ENCODE assay signal across 8 mouse cellular contexts in genomic region chr5:131616113-131616876, GRCm38 (mm10).
DNase-seq lines count a peak whose midpoint lies in the region; ATAC-seq and TF ChIP-seq lines count a peak whose summit lies in the region.

No protein-coding gene starts in this region.

- peak; percentile 85 for ATAC-seq in neural tube, embryonic 12.5 days (ENCODE audit: low FRiP score, low read depth)

- H3K4me3 ChIP-seq in kidney, adult 2 months (ENCODE audit: insufficient read depth, low read depth, low read length) = peak overlapping the region; percentile 58
- peak overlapping the region; percentile 36 for H3K4me3 ChIP-seq in neural tube, embryonic 12.5 days

- peak overlapping the region; percentile 55 for H3K9ac ChIP-seq in neural tube, embryonic 12.5 days

- no peak overlapping the region for H3K27ac ChIP-seq in kidney, adult 2 months (ENCODE audit: insufficient read depth, low read depth, low read length)
- no peak overlapping the region for H3K27ac ChIP-seq in neural tube, embryonic 12.5 days

- intact Hi-C loops in left cerebral cortex, postnatal 36 days (cut with DNase I) = no loop called here

- no peaks in the 10 kb centered on the region for H3K4me1 ChIP-seq in kidney, adult 2 months (ENCODE audit: control insufficient read depth, insufficient read depth, low read length)
- peaks cover 29% of the 10 kb centered on the region for H3K4me1 ChIP-seq in neural tube, embryonic 12.5 days

- peak; percentile 10 to 56 for DNase-seq in urinary bladder, adult 18-20 months (ENCODE audit: low spot score in 2 of 2)
- DNase-seq in urinary bladder, postnatal 10 days (ENCODE audit: low spot score) = no peak
- DNase-seq in heart, adult 9 months (ENCODE audit: low spot score in 2 of 2) = peak; percentile 16 to 18
- peak; percentile 65 for DNase-seq in kidney, adult 2 months
- DNase-seq in left cerebral cortex, postnatal 36 days (ENCODE audit: low spot score in 2 of 2) = peak; percentile 22 to 45
- no peak for DNase-seq in spleen, adult 18-20 months
- DNase-seq in gastrocnemius, adult 8-10 months (ENCODE audit: low spot score in 2 of 2) = no peak

- no peaks in the 10 kb centered on the region for H3K27me3 ChIP-seq in kidney, adult 2 months (replicated peaks; ENCODE audit: control insufficient read depth, insufficient read depth, low read length)
- H3K27me3 ChIP-seq in neural tube, embryonic 12.5 days (replicated peaks) = peaks cover 38% of the 10 kb centered on the region

- no peaks in the 10 kb centered on the region for H3K9me3 ChIP-seq in neural tube, embryonic 12.5 days

- TF ChIP-seq CTCF in kidney, adult 2 months (conservative IDR thresholded peaks at IDR 0.05; ENCODE audit: insufficient read depth, insufficient read length, low read depth, low read length) = no peak

- H3K36me3 ChIP-seq in kidney, adult 2 months (ENCODE audit: control insufficient read depth, insufficient read depth, low read length) = no peaks in the 10 kb centered on the region
- no peaks in the 10 kb centered on the region for H3K36me3 ChIP-seq in neural tube, embryonic 12.5 days

- 9% methylated on average over 40 of the region's 40 CpGs for WGBS in kidney, adult 2 months
- WGBS in neural tube, embryonic 12.5 days = under 1% methylated on average over 40 of the region's 40 CpGs

- TF ChIP-seq POLR2A in kidney, adult 2 months (IDR thresholded peaks at IDR 0.05; ENCODE audit: low read depth, low read length) = no peak

- peak overlapping the region; percentile 70 for H3K4me2 ChIP-seq in neural tube, embryonic 12.5 days (replicated peaks)

Comparison
In these comparisons a context has a peak if more than half of its experiments do, and no peak if none do; other contexts are left out.
1. DNase-seq: peak in urinary bladder, adult 18-20 months (2 of 2), heart, adult 9 months (2 of 2), kidney, adult 2 months (single experiment) and left cerebral cortex, postnatal 36 days (2 of 2); none in urinary bladder, postnatal 10 days (single experiment), spleen, adult 18-20 months (0 of 2) and gastrocnemius, adult 8-10 months (0 of 2).